Mouse (Mus musculus) gastrocnemius, adult 2 months (tissue): ENCODE data around the gene Scaper. TPM values are rescaled to one million over a fixed set of nuclear protein-coding genes. Genes with fewer than 3 reads are reported as not detected.
A peak's percentile ranks its signal among the peaks of the same experiment; 100 is the strongest.

ENCODE experiments used
- DNase-seq: peaks from one replicate; pipeline ENCODE4 v3.0.0; 2022
- H3K27ac ChIP-seq: fragments of 200-600 bp; 2 replicates; pipeline ENCODE4 v1.8.1; 2022; ENCODE audit warnings: mild to moderate bottlenecking
- H3K4me3 ChIP-seq: fragments of 200-600 bp; 2 replicates; pipeline ENCODE4 v1.8.1; 2022; ENCODE audit warnings: mild to moderate bottlenecking, moderate library complexity
- CTCF ChIP-seq: fragments of 200-600 bp; IDR thresholded peaks from 2 replicates; pipeline ENCODE4 v1.8.1; 2022; ENCODE audit warnings: antibody characterized with exemption, mild to moderate bottlenecking, moderate library complexity
- intact Hi-C: fragments of 180-260 bp; cut with DNase I; formaldehyde crosslinking; loops from one replicate; pipeline ENCODE4 v1.15.1; 2025
- total RNA-seq, 2 experiments: library from RNA; stranded (reverse); gene quantifications; 2 replicates each; pipeline ENCODE4 v1.2.3; 2021

Scaper gene
- total RNA-seq, 2 experiments from 2014 or later = 8.2 to 9.0 TPM

DNA sequence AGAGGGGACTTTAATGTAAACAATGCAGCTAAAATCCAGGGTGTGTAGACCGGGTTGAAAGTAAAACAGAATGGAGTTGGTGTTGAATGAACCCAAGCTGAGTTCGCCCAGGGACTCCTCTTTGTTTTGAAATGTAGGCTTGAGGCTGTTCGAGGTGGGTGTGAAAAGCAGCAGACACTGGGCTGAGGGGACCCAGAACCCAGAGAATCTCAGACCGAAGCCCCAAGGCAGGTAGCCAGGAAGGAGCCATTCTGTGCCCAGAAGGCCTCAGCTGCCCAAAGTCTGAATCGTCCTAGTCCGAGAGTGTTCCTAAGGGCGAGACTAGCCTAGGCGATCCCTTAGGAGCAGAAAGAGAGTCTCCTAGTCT is 394.6 kb downstream of the Scaper start:
- Histone ChIP-seq H3K27ac (no peak overlapping the region), H3K4me3 (no peak overlapping the region)
- no peak for TF ChIP-seq CTCF
- intact Hi-C loops = no loop called here
- no peak for DNase-seq

DNA sequence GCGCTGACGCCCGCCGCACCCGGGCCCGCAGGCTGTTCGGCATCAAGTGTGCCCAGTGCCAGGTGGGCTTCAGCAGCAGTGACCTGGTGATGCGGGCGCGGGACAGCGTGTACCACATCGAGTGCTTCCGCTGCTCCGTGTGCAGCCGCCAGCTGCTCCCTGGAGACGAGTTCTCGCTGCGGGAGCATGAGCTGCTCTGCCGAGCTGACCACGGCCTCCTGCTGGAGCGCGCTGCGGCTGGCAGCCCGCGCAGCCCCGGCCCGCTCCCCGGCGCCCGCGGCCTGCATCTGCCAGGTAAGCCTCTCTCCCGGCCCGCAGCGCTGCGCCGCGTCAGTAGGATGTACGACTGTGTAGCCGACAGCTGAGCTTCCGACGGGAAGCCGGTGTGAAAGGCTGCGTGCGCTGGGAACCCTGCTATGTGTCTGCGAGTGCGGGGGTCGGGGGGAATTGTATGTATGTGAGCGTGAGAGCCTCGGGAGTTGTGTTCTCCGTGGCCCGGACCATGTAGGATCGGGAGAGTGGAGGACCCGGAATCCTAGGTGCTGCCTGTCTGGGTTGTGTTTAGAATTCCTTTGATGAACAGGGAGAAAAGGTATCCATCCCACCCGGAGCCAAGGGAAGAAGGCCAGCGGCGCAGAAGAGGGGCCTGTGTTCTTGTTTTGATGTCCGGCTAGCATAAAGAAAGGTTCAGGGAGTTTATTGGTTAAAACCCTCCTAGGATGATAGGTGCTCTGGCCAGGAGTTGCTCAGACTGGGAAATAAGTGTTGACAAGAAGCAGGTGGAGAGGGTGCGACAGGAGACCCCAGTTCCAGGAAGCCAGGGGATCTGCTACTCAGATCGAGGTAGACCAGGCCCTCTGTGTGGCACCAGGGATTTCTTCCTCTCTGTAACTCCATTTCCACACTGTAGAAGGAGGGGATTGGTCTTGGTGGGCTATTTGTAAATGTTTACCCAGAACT is 395.3 kb downstream of the Scaper start:
- DNase-seq = peak; percentile 21

DNA sequence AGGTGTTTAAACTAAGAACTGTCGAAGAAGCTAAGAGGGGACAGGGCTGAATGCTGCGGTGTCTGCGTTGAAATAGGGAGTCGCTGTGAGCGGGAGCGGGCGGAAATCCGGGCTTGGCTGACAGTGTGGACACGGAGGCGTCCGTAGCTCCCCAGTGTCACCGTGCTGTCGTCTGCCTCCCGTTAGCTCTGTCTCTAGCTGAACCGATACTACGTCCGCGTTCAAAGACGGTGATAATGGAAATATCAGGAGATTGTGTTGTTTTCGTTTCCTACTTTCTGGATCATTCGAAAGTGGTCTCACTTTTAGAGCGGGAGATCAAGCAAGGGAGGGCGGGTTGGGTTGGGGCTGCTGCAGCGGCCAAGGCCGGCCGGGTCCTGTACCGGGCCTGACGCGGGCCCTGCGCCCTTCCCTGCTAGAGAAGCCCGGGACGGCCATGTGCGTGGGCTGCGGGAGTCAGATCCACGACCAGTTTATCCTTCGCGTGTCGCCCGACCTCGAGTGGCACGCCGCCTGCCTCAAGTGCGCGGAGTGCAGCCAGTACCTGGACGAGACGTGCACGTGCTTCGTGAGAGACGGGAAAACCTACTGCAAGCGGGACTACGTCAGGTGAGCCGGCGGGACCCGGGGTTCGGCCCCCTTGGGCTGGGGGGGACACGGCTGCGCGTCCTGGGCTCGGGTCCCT is 396.1 kb downstream of the Scaper start:
- H3K4me3 ChIP-seq = peak overlapping the region; percentile 71

More for the DNA sequence above, 395.3 kb downstream of the Scaper start:
- no peak for TF ChIP-seq CTCF
- intact Hi-C loops = no loop called here
- H3K4me3 ChIP-seq = peak overlapping the region; percentile 71
- H3K27ac ChIP-seq = no peak overlapping the region

DNA sequence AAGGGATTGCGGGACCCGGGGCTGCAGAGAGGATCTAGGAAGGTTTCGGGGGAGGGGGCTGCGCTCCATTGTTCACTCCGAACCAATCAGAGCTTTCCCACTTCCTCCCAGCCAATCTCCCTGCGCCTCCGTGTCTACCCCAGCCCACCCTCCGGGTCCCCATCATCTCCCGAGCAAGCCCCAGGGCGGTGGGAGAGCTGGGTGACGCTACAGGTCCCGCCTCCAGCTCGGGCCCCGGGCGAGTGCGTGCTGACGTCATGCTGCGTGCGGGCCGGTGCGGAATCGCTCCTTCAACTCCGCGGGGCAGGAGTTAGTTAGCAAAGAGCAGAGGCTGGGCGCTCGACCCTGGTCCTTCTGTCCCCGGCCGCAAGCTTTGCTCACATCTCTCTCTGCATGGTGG is 397.0 kb downstream of the Scaper start:
- peak overlapping the region; percentile 71 for H3K4me3 ChIP-seq
- no peak overlapping the region for H3K27ac ChIP-seq
- no peak for TF ChIP-seq CTCF
- intact Hi-C loops = no loop called here
- peak; percentile 39 for DNase-seq

More for the DNA sequence above, 396.1 kb downstream of the Scaper start:
- intact Hi-C loops = no loop called here
- no peak overlapping the region for H3K27ac ChIP-seq
- DNase-seq = peak; percentile 45
- no peak for TF ChIP-seq CTCF

DNA sequence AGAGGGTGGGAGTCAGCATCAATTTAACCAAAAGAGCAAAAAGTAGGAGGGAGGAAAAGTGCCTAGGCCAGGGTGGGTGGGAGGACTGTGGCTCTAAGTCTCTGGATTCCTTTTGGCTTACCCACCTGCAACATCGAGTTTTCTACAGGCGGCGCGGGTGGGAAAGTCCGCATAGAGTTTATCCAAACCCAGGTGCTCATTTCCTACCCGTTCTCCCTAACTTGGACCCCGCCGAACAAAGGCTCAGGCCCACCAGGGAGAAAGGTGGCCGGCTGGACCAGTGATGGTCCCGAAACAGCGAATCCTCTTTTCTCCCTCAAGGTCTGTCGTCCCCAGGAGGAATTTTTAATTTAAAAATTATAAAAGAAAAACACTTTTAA is 397.5 kb downstream of the Scaper start:
- no peak for TF ChIP-seq CTCF
- intact Hi-C loops = no loop called here
- H3K27ac ChIP-seq = no peak overlapping the region
- no peak for DNase-seq
- H3K4me3 ChIP-seq = peak overlapping the region; percentile 71

DNA sequence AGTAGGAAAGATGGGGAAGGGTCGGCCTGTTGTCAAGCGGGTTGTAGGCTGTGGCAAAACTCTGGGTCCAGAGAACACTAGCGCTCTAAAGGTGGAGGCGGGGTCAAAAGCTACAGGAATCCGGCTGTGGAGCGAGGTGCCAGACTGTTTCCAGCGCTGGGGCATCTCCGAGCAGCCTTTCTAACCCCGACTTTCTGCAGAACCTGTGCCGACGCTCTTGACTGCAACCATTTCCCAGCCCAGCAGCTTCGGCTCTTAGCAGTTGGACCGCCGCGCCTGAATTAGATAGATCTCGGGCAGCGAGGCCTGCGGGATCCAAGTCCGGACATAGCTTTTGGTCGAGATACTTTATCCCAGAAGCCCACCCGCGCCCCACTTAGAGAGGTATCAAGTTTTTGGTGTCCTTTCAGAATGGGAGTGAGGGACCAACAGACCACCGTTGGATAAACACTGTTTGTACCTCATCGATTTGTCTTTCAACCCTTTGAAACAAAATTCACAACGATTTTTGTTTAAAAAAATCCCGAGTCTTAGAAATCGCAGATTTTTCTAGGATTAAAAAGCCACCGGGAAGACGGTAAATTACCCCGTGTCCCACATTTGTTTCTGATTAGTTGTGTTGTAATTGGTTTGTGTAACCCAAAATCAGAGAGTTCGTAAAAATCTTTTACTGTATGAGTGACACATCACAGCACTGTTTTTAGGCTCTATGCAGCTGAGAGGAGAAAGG is 398.1 kb downstream of the Scaper start:
- DNase-seq = no peak
- intact Hi-C loops = no loop called here
- no peak overlapping the region for H3K27ac ChIP-seq
- H3K4me3 ChIP-seq = no peak overlapping the region
- TF ChIP-seq CTCF = no peak

DNA sequence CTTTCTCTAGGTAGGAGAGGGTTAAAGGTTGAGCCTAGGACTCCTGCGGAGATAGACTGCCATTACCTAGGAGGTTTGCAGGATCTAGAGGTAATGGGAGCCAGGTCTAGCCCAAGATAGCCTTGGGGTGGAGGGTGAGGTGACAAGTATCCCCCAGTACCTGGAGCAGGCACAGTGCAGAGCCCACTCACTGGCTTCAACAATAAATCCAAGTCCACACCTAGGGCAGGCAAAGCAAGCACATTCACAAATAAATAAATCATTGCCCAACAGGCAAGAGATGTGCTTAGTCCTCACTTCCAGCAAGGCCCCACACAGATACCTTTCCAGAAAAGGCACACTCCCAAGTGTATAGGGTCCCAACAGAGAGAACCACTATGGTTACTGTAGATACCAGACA is 398.9 kb downstream of the Scaper start:
- Histone ChIP-seq H3K27ac (no peak overlapping the region), H3K4me3 (no peak overlapping the region)
- no peak for TF ChIP-seq CTCF
- DNase-seq = no peak
- intact Hi-C loops = no loop called here

DNA sequence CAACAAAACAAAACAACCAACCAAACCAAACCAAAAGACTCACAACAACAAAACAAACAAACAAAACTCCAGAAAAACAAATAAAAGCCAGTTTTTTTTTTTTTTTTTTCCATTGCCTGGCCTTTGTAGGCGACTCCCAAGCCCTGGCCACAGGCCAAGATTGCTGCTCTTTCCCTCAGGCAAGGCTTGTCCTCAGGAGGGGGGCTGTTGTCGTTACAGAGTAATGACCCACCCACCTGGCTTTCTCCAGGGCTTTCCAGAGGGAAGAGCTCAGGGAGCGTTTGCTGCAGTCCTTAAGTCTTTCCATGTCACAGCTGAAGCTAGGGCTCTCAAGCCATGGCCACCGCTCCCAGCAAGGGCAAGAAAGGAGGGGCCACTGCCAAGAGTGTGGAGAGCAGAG is 399.5 kb downstream of the Scaper start, which contains the start of gene Isl2:
Gene Isl2, plus strand, starts transcription at position 296 of the 400 bp plus-strand sequence.
- Histone ChIP-seq H3K27ac (no peak within 1 kb of the TSS), H3K4me3 (no peak within 1 kb of the TSS)
- no peak for DNase-seq
- intact Hi-C loops = no loop called here
- no peak for TF ChIP-seq CTCF

DNA sequence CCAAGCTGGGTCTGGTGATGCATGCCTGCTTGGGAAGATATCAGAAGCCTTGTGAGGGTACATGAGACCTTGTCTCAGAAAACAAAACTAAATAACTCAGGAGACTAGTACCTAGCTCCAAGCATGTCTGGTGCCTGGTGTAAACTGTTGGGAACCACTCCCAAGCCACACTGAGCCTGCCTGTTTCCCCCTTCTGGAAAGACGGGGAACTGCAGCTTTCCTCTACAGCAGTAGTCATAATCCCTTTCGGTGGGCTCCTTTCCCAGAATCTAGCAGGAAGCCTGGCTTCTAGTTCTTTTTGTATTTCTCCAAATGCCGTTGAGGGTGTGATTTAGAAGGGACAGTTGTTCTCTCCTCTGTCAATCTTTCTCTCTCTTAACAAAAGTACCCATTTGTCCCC is 402.0 kb downstream of the Scaper start:
- intact Hi-C loops = loop anchor here (1.0 to 2.0 kb wide), 2 partner anchors 21 to 107 kb away; no protein-coding TSS in a partner anchor
- Histone ChIP-seq H3K4me3 (no peak overlapping the region), H3K27ac (no peak overlapping the region)
- TF ChIP-seq CTCF = peak; percentile 92
- DNase-seq = peak; percentile 72

DNA sequence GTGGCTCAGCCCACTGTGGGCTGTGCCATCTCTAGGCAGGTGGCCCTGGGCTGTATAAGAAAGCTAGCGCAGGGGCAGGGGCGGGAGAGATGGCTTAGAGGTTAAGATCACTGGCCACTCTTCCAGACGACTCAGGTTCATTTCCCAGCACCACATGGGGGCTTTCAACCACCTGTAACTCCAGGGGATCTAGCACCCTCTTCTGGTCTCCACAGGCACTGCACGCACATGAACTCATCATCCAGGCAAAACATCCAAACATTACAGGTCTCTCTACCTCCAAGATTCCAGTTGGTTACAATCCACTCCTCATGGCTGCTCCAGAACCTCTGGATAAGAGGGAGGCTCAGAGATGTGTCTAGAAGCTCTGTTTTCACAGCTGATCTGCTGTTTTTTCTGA is 412.2 kb downstream of the Scaper start:
- TF ChIP-seq CTCF = peak; percentile 57
- DNase-seq = no peak
- intact Hi-C loops = no loop called here
- Histone ChIP-seq H3K27ac (no peak overlapping the region), H3K4me3 (no peak overlapping the region)

DNA sequence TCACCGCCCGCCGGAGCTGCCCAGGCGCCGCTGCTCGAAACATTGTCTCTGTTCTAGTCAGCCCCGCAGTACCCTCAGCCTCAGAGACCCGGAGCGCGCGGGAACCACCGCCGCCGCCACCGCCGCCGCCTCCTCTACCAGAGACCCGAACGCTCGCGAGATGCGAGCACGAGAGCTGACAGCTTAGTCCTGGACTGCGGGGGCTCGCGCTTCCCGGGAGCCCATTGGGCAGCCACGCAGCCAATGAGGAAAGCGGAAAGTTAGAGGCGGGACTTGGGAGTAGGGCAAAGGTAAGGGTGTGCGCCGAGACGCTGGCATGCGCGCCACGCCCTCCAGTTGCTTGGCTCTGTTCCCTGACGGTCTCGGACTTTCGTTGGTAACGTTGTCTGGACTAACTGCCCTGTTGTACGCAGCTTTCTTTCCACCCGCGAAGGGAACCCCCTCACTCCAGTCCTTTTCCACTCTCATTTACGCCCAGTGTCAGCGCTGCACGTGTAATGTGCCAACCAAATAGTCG is 425.8 kb downstream of the Scaper start, which contains the start of gene Etfa:
Gene Etfa, minus strand, starts transcription at position 217 of the 517 bp plus-strand sequence.
- peak; percentile 98 for DNase-seq
- no peak for TF ChIP-seq CTCF
- peak within 1 kb of the TSS; percentile 96 for H3K4me3 ChIP-seq
- peak within 1 kb of the TSS; percentile 99 for H3K27ac ChIP-seq
- intact Hi-C loops = no loop called here

DNA sequence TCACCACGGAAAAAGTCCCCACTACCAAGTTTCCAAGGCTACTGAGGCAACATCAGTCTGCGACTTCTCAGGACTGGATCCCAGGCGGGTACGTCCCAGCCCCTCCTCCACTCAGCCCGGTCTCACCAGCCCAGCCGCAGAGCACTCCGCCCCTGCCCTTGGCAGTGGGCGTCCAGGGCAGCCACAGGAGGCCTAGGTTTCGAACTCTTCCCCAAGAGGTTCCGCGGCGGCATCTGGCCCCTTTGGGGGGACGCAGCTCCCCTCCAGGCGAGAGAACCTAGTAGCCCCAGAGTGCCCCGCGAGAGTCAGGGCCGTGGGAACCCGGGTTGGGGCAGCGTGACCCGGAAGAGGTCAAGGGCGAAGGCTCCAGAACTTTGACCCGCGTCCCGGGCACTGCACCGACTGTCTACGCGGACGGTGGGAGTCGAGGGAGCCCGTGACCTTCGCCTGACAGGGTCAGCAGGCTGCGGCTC is 426.4 kb downstream of the Scaper start:
- TF ChIP-seq CTCF = no peak
- Histone ChIP-seq H3K27ac (peak overlapping the region; percentile 99), H3K4me3 (peak overlapping the region; percentile 96)
- intact Hi-C loops = no loop called here
- no peak for DNase-seq
